Mouse (Mus musculus): ENCODE data around the gene Zfp39. TPM values are rescaled to one million over a fixed set of nuclear protein-coding genes. Genes with fewer than 3 reads are reported as not detected.

Gene Zfp39
- total and polyA plus RNA-seq, 3 experiments, result 0.88 to 3.7 (median 2.9) TPM

DNA sequence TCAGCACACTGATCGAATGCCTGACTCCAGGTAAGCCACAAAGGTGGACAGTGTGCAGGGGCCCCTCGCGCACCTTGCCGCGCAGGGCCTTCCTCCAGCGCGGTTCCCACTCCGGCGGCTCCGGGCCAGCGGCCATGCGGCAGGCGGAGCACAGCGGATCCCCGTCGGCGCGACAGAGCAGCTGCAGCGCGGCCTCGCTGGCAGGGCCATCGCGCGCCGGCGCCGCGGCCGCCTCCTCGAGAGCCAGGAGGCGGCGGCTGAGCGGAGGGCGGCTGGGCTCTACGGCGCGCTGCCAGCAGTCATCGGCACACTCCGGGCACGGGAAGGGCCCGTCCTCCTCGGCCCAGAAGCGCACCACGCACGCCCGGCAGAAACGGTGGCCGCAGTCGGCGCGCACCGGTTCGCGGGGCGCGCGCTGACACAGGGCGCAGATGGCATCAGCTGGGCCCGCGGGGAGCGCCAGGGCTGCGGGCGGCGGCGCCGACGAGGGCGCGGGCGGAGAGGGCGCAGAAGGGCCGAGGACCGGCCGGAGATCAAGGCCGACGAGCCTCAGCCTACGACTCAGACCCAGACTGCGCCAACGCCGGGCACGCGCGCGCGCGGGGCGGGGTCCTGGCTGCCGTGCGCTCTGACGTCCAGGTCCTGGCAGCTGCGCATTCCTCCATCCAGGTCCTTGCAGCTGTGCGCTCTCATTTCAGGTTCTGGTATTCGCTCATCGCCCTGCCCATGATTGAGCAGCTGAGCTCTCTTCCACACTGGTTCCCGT is 34.5 kb upstream of the Zfp39 start, which contains the start of gene Rnf187:
Gene Rnf187 (minus strand): TSS at position 595 of the 766 bp plus-strand sequence.
- intact Hi-C loops (cut with DNase I), result loop anchor here (2.0 kb wide), 1 partner anchor 14 kb away; no protein-coding TSS in a partner anchor
- peak within 1 kb of the TSS; percentile 69 for H3K4me3 ChIP-seq
- WGBS, result under 1% methylated on average over 95 of the region's 95 CpGs
- peak within 1 kb of the TSS; percentile 90 for H3K27ac ChIP-seq
- TF ChIP-seq CTCF (IDR thresholded peaks at IDR 0.05), result no peak
- TF ChIP-seq POLR2A (IDR thresholded peaks at IDR 0.05; ENCODE audit: insufficient read depth, low read depth, low read length), result peak; percentile 82
- peak; percentile 72; the same call in 1 of the 2 replicates for TF ChIP-seq EP300 (IDR thresholded peaks at IDR 0.05; ENCODE audit: insufficient read depth, low read depth, low read length)
- no peaks in the 10 kb centered on the region for H3K79me2 ChIP-seq (replicated peaks; ENCODE audit: control insufficient read depth, insufficient read depth, low read length)
- H3K9ac ChIP-seq (ENCODE audit: low read depth, low read length), result peak within 1 kb of the TSS; percentile 92
- peak; percentile 94 to 95 for DNase-seq
- H3K4me1 ChIP-seq (ENCODE audit: control insufficient read depth, insufficient read depth, low read length), result peaks cover 7% of the 10 kb centered on the region
- no peaks in the 10 kb centered on the region for H3K27me3 ChIP-seq (ENCODE audit: control insufficient read depth, insufficient read depth, low read length)
- H3K36me3 ChIP-seq (ENCODE audit: control insufficient read depth, insufficient read depth, low read length), result peaks cover 6% of the 10 kb centered on the region

DNA sequence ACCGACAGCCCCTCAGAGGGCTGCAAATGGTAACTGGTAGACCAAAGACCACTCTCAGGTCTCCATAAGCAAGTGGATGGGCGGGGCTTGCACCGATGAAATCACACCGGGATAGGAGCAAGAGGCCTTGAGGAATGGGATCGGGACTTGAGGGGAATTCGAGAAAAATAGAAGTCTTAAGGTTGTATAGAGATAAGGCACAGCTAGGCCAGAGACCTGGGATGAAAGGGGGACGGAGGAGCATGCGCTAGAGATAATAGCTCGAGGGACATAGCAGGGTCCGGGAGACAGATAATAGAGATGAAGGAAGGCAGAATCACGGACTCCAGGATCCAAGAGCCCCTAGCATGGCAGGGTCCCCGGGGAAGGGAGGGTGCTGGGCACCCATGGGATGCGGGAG is 33.9 kb upstream of the Zfp39 start:
- no peak for DNase-seq
- WGBS, result 3% methylated on average over 13 of the region's 13 CpGs
- H3K36me3 ChIP-seq (ENCODE audit: control insufficient read depth, insufficient read depth, low read length), result peaks cover 6% of the 10 kb centered on the region
- H3K9ac ChIP-seq (ENCODE audit: low read depth, low read length), result peak overlapping the region; percentile 92
- TF ChIP-seq CTCF (IDR thresholded peaks at IDR 0.05), result no peak
- no peak for TF ChIP-seq POLR2A (IDR thresholded peaks at IDR 0.05; ENCODE audit: insufficient read depth, low read depth, low read length)
- TF ChIP-seq EP300 (IDR thresholded peaks at IDR 0.05; ENCODE audit: insufficient read depth, low read depth, low read length), result no peak
- peak overlapping the region; percentile 90 for H3K27ac ChIP-seq
- H3K4me1 ChIP-seq (ENCODE audit: control insufficient read depth, insufficient read depth, low read length), result peaks cover 7% of the 10 kb centered on the region
- H3K27me3 ChIP-seq (ENCODE audit: control insufficient read depth, insufficient read depth, low read length), result no peaks in the 10 kb centered on the region
- H3K79me2 ChIP-seq (replicated peaks; ENCODE audit: control insufficient read depth, insufficient read depth, low read length), result no peaks in the 10 kb centered on the region
- peak overlapping the region; percentile 69 for H3K4me3 ChIP-seq
- intact Hi-C loops (cut with DNase I), result loop anchor here (2.0 kb wide), 1 partner anchor 15 kb away; no protein-coding TSS in a partner anchor

DNA sequence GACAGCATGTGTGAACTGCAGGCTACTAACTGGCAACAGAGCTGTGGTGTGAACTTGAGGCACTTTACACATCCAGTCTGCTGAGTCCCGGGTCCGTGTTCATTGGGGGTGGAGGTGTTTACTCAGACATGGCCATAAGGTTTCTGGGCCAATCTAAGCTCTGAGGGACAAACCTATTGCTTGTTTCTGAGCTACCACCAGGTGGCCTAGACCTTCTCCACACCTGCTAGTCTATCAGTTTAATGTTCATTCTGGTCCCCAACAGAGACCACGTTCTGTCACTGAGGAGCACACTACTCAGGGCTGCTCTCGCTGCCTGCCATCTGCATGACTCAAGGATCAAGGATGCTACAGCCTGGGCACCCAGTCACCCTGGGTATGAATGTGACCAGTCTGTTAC is 27.6 kb upstream of the Zfp39 start:
- no peak overlapping the region for H3K4me3 ChIP-seq
- H3K27me3 ChIP-seq (ENCODE audit: control insufficient read depth, insufficient read depth, low read length), result no peaks in the 10 kb centered on the region
- no peak for DNase-seq
- 63% methylated on average over 4 of the region's 4 CpGs for WGBS
- no peak for TF ChIP-seq EP300 (IDR thresholded peaks at IDR 0.05; ENCODE audit: insufficient read depth, low read depth, low read length)
- TF ChIP-seq CTCF (IDR thresholded peaks at IDR 0.05), result peak; percentile 26; the same call in 1 of the 2 replicates
- no peak for TF ChIP-seq POLR2A (IDR thresholded peaks at IDR 0.05; ENCODE audit: insufficient read depth, low read depth, low read length)
- peaks cover 3% of the 10 kb centered on the region for H3K4me1 ChIP-seq (ENCODE audit: control insufficient read depth, insufficient read depth, low read length)
- H3K79me2 ChIP-seq (replicated peaks; ENCODE audit: control insufficient read depth, insufficient read depth, low read length), result no peaks in the 10 kb centered on the region
- H3K9ac ChIP-seq (ENCODE audit: low read depth, low read length), result no peak overlapping the region
- H3K36me3 ChIP-seq (ENCODE audit: control insufficient read depth, insufficient read depth, low read length), result no peaks in the 10 kb centered on the region
- no peak overlapping the region for H3K27ac ChIP-seq
- intact Hi-C loops (cut with DNase I), result no loop called here

DNA sequence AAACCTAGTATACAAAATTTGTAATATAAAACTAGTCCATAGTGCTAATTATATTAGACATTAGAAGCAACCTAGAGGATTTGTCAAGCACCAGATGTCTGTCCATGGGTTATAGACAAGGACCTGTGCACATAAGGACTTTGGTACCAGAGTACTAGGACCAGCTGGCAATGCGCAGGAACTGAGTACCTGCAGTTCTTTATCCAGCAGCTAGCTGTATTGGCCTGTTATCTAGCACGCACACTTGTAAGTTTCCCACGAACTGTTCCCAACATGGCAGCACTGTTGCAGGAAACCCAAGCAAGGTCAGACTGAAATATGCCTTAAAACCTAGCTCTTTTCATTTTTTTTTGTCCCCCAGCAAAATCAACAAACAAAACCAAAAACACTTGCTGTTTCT is 26.2 kb upstream of the Zfp39 start:
- Histone ChIP-seq H3K27ac (no peak overlapping the region), H3K9ac (ENCODE audit: low read depth, low read length) (no peak overlapping the region), H3K4me3 (no peak overlapping the region), H3K79me2 (replicated peaks; ENCODE audit: control insufficient read depth, insufficient read depth, low read length) (no peaks in the 10 kb centered on the region), H3K27me3 (ENCODE audit: control insufficient read depth, insufficient read depth, low read length) (no peaks in the 10 kb centered on the region), H3K4me1 (ENCODE audit: control insufficient read depth, insufficient read depth, low read length) (peaks cover 3% of the 10 kb centered on the region), H3K36me3 (ENCODE audit: control insufficient read depth, insufficient read depth, low read length) (no peaks in the 10 kb centered on the region)
- DNase-seq, result no peak
- intact Hi-C loops (cut with DNase I), result no loop called here
- TF ChIP-seq EP300 (IDR thresholded peaks at IDR 0.05; ENCODE audit: insufficient read depth, low read depth, low read length) (no peak), POLR2A (IDR thresholded peaks at IDR 0.05; ENCODE audit: insufficient read depth, low read depth, low read length) (no peak), CTCF (IDR thresholded peaks at IDR 0.05) (no peak)
- 83% methylated on average over 3 of the region's 3 CpGs for WGBS

DNA sequence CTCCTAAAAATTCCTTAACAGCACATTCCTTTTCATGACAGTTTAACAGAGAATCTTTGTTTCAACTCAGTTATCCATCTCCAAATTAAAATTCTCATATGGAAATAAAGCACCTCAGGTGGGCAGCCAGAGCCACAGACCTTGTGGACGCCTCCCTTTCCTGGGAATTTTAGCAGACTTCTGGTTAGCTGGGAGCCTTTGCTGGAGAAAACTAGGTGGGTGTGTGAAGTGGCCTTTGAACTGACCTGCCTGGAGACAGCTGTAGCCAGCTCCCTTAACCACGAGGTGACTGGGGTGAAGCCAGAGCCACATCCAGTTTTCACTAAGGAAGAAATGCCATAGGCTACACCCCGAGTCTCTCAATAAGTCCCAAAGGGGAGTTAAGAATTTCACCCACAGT is 25.6 kb upstream of the Zfp39 start:
- H3K79me2 ChIP-seq (replicated peaks; ENCODE audit: control insufficient read depth, insufficient read depth, low read length), result no peaks in the 10 kb centered on the region
- H3K36me3 ChIP-seq (ENCODE audit: control insufficient read depth, insufficient read depth, low read length), result no peaks in the 10 kb centered on the region
- H3K4me3 ChIP-seq, result no peak overlapping the region
- WGBS, result 44% methylated on average over 3 of the region's 3 CpGs
- H3K4me1 ChIP-seq (ENCODE audit: control insufficient read depth, insufficient read depth, low read length), result peaks cover 3% of the 10 kb centered on the region
- H3K9ac ChIP-seq (ENCODE audit: low read depth, low read length), result no peak overlapping the region
- DNase-seq, result no peak
- TF ChIP-seq EP300 (IDR thresholded peaks at IDR 0.05; ENCODE audit: insufficient read depth, low read depth, low read length) (no peak), CTCF (IDR thresholded peaks at IDR 0.05) (no peak), POLR2A (IDR thresholded peaks at IDR 0.05; ENCODE audit: insufficient read depth, low read depth, low read length) (no peak)
- no peaks in the 10 kb centered on the region for H3K27me3 ChIP-seq (ENCODE audit: control insufficient read depth, insufficient read depth, low read length)
- intact Hi-C loops (cut with DNase I), result loop anchor here (2.0 to 5.0 kb wide), 2 partner anchors 25 to 368 kb away; partner anchors contain the start of genes Hist3h2a and Trim17
- no peak overlapping the region for H3K27ac ChIP-seq

DNA sequence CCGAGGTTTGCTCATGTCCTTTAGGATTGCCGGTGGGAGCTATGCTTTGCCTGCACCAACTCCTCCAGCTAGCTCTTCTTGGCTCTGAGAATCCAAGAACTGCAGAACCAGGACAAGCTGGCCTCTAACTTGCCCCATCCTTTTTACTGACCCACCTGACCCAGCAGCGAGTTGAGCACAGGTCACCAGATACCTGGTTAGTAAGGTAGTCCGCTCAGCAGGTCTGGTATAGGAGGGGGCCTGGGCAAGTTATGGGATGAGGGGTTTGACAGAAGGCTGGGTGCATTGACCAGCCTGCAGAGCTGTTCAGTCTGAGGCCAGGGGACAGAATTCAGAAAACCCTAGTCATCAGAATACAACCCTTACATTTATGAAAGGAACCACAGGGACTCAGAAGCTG is 25.0 kb upstream of the Zfp39 start:
- TF ChIP-seq EP300 (IDR thresholded peaks at IDR 0.05; ENCODE audit: insufficient read depth, low read depth, low read length), result no peak
- TF ChIP-seq POLR2A (IDR thresholded peaks at IDR 0.05; ENCODE audit: insufficient read depth, low read depth, low read length), result no peak
- TF ChIP-seq CTCF (IDR thresholded peaks at IDR 0.05), result no peak
- whole genome bisulfite sequencing, result 74% methylated on average over 4 of the region's 4 CpGs
- Histone ChIP-seq H3K36me3 (ENCODE audit: control insufficient read depth, insufficient read depth, low read length) (no peaks in the 10 kb centered on the region), H3K9ac (ENCODE audit: low read depth, low read length) (no peak overlapping the region), H3K79me2 (replicated peaks; ENCODE audit: control insufficient read depth, insufficient read depth, low read length) (no peaks in the 10 kb centered on the region), H3K4me3 (no peak overlapping the region), H3K27ac (no peak overlapping the region), H3K4me1 (ENCODE audit: control insufficient read depth, insufficient read depth, low read length) (peaks cover 3% of the 10 kb centered on the region), H3K27me3 (ENCODE audit: control insufficient read depth, insufficient read depth, low read length) (no peaks in the 10 kb centered on the region)
- no peak for DNase-seq
- intact Hi-C loops (cut with DNase I), result loop anchor here (2.0 to 5.0 kb wide), 2 partner anchors 26 to 368 kb away; partner anchors contain the start of genes Hist3h2a and Trim17
